8 mouse cellular contexts compared by ENCODE assay signal in genomic region chr3:51577816-51578749, GRCm38 (mm10). TPM values are rescaled to one million over a fixed set of nuclear protein-coding genes. Genes with fewer than 3 reads are reported as not detected.
A peak's percentile ranks its signal among the peaks of the same experiment; 100 is the strongest.
DNase-seq lines count a peak whose midpoint lies in the region; ATAC-seq and TF ChIP-seq lines count a peak whose summit lies in the region.

No protein-coding gene starts in this region.

- 82% methylated on average over 12 of the region's 12 CpGs for WGBS in hindbrain, embryonic 12.5 days

- ATAC-seq in megakaryocyte-erythroid progenitor cell, adult 5-6 weeks (replicated peaks; ENCODE audit: low FRiP score, low TSS enrichment, poor library complexity, severe bottlenecking) = peak; percentile 70
- no peak for ATAC-seq in hindbrain, embryonic 12.5 days (ENCODE audit: low FRiP score)

- H3K9ac ChIP-seq in hindbrain, embryonic 12.5 days = no peak overlapping the region

- no peaks in the 10 kb centered on the region for H3K27me3 ChIP-seq in hindbrain, embryonic 12.5 days

- TF ChIP-seq POLR2A in brain, embryonic 14.5 days (IDR thresholded peaks at IDR 0.05; ENCODE audit: borderline replicate concordance, extremely low read depth, insufficient read depth, insufficient read length, poor library complexity, severe bottlenecking) = no peak

- no peak for TF ChIP-seq CTCF in brain, embryonic 14.5 days (IDR thresholded peaks at IDR 0.05; ENCODE audit: borderline replicate concordance, extremely low read depth, insufficient read depth, insufficient read length)

- peaks cover 4% of the 10 kb centered on the region for H3K4me1 ChIP-seq in hindbrain, embryonic 12.5 days

- peak; percentile 58 to 88 for DNase-seq in adrenal gland, adult (ENCODE audit: inconsistent age in 2 of 2, low spot score in 1 of 2)
- DNase-seq in adrenal gland, postnatal 4 days (ENCODE audit: low spot score in 2 of 2) = no peak
- DNase-seq in brain, embryonic 14.5 days (ENCODE audit: low read depth) = peak; percentile 31
- peak; percentile 62 for DNase-seq in kidney, adult 9 months
- DNase-seq in spleen, postnatal 4 days (ENCODE audit: low spot score in 2 of 2) = no peak
- no peak for DNase-seq in frontal cortex, postnatal 36 days (ENCODE audit: low spot score in 2 of 2)

- H3K4me3 ChIP-seq in hindbrain, embryonic 12.5 days = no peak overlapping the region

- no peaks in the 10 kb centered on the region for H3K9me3 ChIP-seq in hindbrain, embryonic 12.5 days (replicated peaks)

- H3K36me3 ChIP-seq in hindbrain, embryonic 12.5 days = no peaks in the 10 kb centered on the region

- H3K27ac ChIP-seq in hindbrain, embryonic 12.5 days = no peak overlapping the region

- no peak overlapping the region for H3K4me2 ChIP-seq in hindbrain, embryonic 12.5 days (replicated peaks)

RNA-seq across cellular contexts. Expression of gene Setd7, which starts 17.4 kb away (rescaled TPM):
- 10 to 100 TPM; 28.6 to 30.7 TPM for total RNA-seq in adrenal gland, postnatal 4 days (2021)
- polyA plus RNA-seq in brain, embryonic 14.5 days (2012; rRNA removed) = 15.3 and 15.7 TPM in 2 replicates
- total RNA-seq in megakaryocyte-erythroid progenitor cell, adult 5-6 weeks (2014; fragmentation: Nextera tagmentation) = 15.9 and 34.5 TPM in 2 replicates
- 12.5 and 19.3 TPM in 2 replicates for total RNA-seq in megakaryocyte-erythroid progenitor cell, adult 5-6 weeks (2017)
- 4.5 and 5.0 TPM in 2 replicates for polyA plus RNA-seq in hindbrain, embryonic 12.5 days (2016; fragmentation: Nextera tagmentation; extraction: Ambion mirVana)

Comparison
In these comparisons a context has a peak if more than half of its experiments do, and no peak if none do; other contexts are left out.
1. DNase-seq: peak in adrenal gland, adult (2 of 2), brain, embryonic 14.5 days (single experiment) and kidney, adult 9 months (single experiment); none in adrenal gland, postnatal 4 days (0 of 2), spleen, postnatal 4 days (0 of 2) and frontal cortex, postnatal 36 days (0 of 2).